Mouse (Mus musculus): ENCODE measurements at regions not wholly inside any gene's neighbourhood (a gene's known extent, or its start where the extent isn't known, plus 50 kb on each side); places are given as distances from the start of the nearest gene placed in this dataset.

- in situ Hi-C loops (cut with MboI, MseI), result no loop called here
Observed at GRCm38 (mm10) chr13:51973461-51973860, 127.0 kb downstream of the Gadd45g start.

- in situ Hi-C loops (cut with MboI, MseI), result no loop called here
Observed at GRCm38 (mm10) chr13:51974101-51974500, 127.6 kb downstream of the Gadd45g start.

GRCm38 (mm10) chr13:51975330-51975729, 128.9 kb downstream of the Gadd45g start:
- in situ Hi-C loops (cut with MboI, MseI), result no loop called here

GRCm38 (mm10) chr13:51975801-51976601, 129.5 kb downstream of the Gadd45g start:
- in situ Hi-C loops (cut with MboI, MseI), result no loop called here

- in situ Hi-C loops (cut with MboI, MseI), result no loop called here
Observed at GRCm38 (mm10) chr13:51976620-51977214, 130.2 kb downstream of the Gadd45g start.

- in situ Hi-C loops (cut with MboI, MseI), result no loop called here
Observed at GRCm38 (mm10) chr13:51979301-51979977, 133.0 kb downstream of the Gadd45g start.

GRCm38 (mm10) chr13:51980344-51980743, 133.9 kb downstream of the Gadd45g start:
- in situ Hi-C loops (cut with MboI, MseI), result no loop called here

- in situ Hi-C loops (cut with MboI, MseI), result no loop called here
Observed at GRCm38 (mm10) chr13:51983002-51983401, 136.5 kb downstream of the Gadd45g start.

- in situ Hi-C loops (cut with MboI, MseI), result no loop called here
Observed at GRCm38 (mm10) chr13:51983575-51983974, 137.1 kb downstream of the Gadd45g start.

GRCm38 (mm10) chr13:51991339-51991738, 144.9 kb downstream of the Gadd45g start:
- in situ Hi-C loops (cut with MboI, MseI), result no loop called here

- in situ Hi-C loops (cut with MboI, MseI), result no loop called here
Observed at GRCm38 (mm10) chr13:51992878-51993277, 146.4 kb downstream of the Gadd45g start.

- in situ Hi-C loops (cut with MboI, MseI), result no loop called here
Observed at GRCm38 (mm10) chr13:51996163-51996562, 149.7 kb downstream of the Gadd45g start.

GRCm38 (mm10) chr13:51998542-51998941, 152.1 kb downstream of the Gadd45g start:
- in situ Hi-C loops (cut with MboI, MseI), result no loop called here

GRCm38 (mm10) chr13:52001811-52002210, 155.3 kb downstream of the Gadd45g start:
- in situ Hi-C loops (cut with MboI, MseI), result no loop called here

- in situ Hi-C loops (cut with MboI, MseI), result no loop called here
Observed at GRCm38 (mm10) chr13:52003946-52004539, 157.6 kb downstream of the Gadd45g start.

GRCm38 (mm10) chr13:52007585-52008395, 161.3 kb downstream of the Gadd45g start:
- in situ Hi-C loops (cut with MboI, MseI), result no loop called here

GRCm38 (mm10) chr13:52009231-52009630, 162.8 kb downstream of the Gadd45g start:
- in situ Hi-C loops (cut with MboI, MseI), result no loop called here

- in situ Hi-C loops (cut with MboI, MseI), result no loop called here
Observed at GRCm38 (mm10) chr13:52009766-52010165, 163.3 kb downstream of the Gadd45g start.

- in situ Hi-C loops (cut with MboI, MseI), result no loop called here
Observed at GRCm38 (mm10) chr13:52011001-52011400, 164.5 kb downstream of the Gadd45g start.

- in situ Hi-C loops (cut with MboI, MseI), result no loop called here
Observed at GRCm38 (mm10) chr13:52013182-52013581, 166.7 kb downstream of the Gadd45g start.

- in situ Hi-C loops (cut with MboI, MseI), result no loop called here
Observed at GRCm38 (mm10) chr13:52013757-52014156, 167.3 kb downstream of the Gadd45g start.
